Mouse (Mus musculus): ENCODE measurements around the gene Lilra5.
"Not testable (repeated sequence)": the region's sequence is repeated elsewhere in the genome, so short reads cannot be mapped to it uniquely, and the experiment has no call there.

Gene Lilra5

DNA sequence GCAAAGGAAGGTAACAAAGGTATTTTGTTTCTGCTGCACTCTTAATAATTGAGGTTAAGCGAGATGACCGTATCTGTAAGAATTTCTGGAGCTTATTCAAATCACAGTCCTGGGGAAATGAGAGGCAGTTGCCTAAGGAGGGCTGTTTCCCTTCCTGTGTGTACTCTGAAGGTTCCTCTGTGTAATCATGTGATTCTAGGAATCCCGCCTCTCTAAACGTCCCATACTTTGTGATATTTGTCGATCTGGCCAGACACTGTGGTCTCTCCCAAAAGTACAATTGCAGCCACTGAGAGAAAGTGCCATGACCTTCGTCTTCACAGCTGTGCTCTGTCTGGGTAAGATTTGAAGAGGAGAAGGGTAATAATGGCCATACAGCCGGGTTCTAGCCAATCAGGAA, at the start of gene Lilra5:
Gene Lilra5 (plus strand): TSS at position 301 of the 400 bp plus-strand sequence.
- ATAC-seq (ENCODE audit: insufficient number of reproducible peaks, low FRiP score, low TSS enrichment): no peak

DNA sequence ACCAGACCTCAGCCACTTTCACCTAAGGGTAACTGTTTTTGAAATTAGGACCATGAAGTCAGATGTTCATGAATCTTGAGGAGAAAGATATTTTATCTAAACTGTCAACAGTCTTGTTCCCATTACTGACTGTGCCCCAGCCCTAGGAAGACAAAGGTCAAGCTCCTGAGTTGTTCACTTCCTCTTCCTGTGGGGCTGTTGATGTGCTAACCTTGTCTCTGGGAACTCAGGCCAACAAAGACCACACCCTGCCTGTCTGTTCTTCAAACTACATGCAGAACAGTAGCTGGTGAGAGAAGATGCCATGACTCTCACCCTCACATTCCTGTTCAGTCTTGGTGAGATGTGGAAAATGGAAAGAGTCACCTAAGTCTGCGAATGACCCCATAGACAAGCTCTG, 30.4 kb upstream of the Lilra5 start:
- no peak for ATAC-seq (ENCODE audit: insufficient number of reproducible peaks, low FRiP score, low TSS enrichment)

DNA sequence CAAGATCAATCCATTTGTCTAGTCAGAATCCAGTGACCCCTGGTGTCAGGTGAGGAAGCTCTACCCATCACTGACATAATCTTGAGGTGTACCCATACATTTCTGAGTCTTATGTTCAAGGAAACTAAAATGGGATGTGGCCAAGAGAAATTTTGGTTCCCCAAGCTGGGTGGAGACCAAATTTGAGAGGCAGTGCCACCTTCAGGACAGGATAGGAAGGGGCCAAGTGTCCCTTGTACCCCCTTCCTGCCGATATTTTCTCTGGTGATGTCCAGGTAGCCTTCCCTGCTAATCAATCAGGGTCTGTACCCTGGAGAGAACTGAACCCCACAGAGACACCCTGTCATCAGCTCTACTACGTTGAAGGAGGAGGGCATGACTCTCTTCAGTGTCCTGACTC, 28.9 kb upstream of the Lilra5 start:
- no peak for ATAC-seq (ENCODE audit: insufficient number of reproducible peaks, low FRiP score, low TSS enrichment)

DNA sequence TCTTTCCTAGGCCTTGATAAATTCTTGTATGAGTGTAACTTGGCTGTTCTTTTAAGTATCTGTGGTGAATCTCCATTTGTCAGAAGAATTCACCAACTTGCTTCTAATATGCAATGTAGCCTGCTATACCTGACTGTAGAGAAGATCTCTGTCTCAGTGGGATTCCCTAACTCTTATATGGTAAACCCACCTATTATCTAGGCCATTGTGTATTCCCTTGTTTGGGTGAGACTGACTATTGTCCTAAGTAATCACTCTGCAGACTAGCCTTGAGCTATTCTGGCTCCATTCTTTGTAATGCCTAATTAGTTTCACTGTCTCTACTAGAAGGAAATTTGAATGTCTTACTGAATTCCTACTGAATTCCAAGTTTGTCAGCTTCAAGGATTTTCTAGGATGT, 24.1 kb upstream of the Lilra5 start:
- ATAC-seq (ENCODE audit: insufficient number of reproducible peaks, low FRiP score, low TSS enrichment): not testable (repeated sequence)

DNA sequence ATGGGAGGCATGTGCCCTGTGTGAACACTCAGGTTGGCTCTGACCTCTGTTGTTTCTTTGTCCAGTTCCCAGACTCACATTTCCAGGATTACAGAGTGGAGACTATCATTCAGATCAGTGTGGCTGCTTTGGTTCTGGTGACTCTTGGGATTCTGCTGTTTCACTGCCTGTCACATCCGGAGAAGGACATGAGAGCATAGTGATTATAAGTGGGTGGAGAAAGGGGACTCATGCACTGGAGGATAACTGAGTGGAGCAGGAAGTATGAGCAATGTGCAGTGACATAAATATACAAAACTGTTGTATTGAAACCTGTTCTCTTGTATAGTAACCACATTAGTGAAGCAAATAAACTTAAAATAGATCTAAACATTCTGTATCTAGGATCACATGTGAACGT, 22.2 kb upstream of the Lilra5 start:
- no peak for ATAC-seq (ENCODE audit: insufficient number of reproducible peaks, low FRiP score, low TSS enrichment)

DNA sequence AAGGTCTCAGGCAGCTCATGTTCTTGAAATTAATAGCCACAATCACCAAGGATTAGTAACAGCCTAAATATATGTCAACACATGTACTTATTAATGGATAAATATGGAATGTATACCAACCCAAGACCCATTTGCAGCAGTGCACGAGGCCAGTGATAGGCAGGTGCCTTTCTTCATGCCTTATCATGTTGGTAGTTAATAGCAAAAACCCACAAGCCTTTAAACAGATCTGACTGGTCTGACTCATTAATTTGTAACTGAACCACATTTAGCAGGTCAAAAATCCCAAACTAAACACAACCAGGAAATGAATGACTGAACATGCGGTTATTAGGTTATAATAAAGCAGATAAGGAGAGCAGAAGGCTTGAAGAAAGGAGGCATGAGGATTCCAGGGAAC, 21.7 kb upstream of the Lilra5 start:
- no peak for ATAC-seq (ENCODE audit: insufficient number of reproducible peaks, low FRiP score, low TSS enrichment)

DNA sequence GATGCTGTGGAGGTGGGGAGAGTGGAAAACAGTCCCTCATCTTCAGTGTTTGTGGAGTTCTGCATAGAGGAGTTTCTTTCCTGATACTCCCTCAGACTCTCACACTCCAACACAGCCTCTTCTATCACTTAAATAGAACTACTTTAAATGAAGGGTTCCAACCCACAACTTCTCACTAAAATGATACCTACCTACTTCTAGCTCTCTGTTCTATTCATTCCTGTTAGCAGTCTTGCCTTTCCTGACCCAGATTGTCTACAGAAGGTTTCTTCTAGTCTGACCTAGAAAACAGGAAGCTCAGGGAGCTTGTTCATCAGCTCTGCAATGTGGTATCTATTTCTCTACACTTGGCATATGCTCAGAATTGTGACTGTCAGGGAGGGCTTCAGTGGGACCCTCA, 2.0 kb upstream of the Lilra5 start:
- no peak for ATAC-seq (ENCODE audit: insufficient number of reproducible peaks, low FRiP score, low TSS enrichment)

DNA sequence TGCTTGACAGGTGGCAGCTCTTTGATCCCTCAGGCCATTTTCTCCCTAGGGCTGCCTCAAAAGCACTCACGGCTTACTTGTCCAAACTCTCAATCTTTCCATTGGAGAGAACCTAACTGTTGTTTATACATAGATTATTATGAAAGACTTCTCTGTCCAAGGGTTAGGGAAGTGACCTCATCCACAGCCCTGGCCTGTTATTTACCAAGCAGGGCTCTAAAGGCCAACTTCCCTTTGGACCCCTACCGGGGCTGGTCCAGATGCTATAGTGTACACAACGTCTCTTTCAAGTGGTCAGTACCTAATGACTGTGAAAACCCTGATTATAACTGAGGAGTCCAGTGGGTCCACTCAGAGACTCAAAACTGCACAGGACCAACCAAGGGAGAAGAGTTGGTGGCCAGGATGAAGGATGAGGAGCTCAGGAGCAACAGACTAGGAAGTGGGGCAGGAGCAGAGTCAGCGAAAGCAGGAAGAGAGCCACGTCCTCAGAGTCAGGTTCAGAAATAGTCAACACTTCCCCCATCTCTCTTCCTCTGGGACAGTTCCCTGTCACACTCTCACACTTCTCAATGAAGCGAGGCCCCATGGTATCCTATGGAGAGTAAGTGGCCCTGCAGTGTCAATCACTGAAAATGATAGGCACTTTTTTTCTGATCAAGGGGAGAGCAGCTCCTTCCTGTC, 1.6 kb downstream of the Lilra5 start:
- ATAC-seq (ENCODE audit: insufficient number of reproducible peaks, low FRiP score, low TSS enrichment): no peak

DNA sequence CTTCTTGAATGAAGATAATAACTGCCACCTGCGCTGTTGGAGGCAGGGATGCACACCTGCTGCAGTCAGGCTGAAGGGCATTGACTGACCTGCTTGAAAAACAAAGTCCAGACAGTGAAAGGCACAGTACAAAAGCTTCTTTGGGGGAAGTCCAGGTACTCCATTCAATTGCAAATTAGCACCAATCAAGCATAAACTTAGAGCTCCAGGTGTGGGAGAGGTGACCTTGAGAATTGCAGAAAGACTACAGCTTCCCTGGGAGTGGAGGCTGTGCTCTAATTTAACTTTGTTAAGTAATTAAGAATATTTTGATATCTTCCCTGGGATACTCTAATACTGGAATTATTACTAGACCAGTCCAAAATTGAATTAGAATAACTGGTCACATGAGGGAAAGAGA, 13.7 kb downstream of the Lilra5 start:
- not testable (repeated sequence) for ATAC-seq (ENCODE audit: insufficient number of reproducible peaks, low FRiP score, low TSS enrichment)

DNA sequence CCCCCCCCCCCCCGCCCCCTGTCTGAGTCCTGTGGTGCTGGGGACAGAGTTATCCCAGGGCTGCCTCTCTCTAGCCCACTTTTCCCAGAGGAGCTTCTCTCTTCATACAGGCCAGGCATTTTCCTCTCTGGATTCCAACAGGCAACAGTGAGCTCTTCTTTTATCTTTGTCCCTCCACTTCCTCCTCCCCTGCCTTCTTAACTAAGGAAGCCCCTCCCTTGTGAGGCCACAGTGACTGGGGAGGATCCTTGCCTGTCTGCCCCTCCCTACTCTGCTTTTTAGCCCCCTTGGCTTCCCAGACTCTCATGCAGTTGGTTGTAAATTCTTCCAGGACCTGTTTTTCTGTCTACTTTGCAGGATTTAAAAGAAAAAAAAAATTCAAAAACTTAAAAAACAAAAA, 18.5 kb downstream of the Lilra5 start:
- ATAC-seq (ENCODE audit: insufficient number of reproducible peaks, low FRiP score, low TSS enrichment): not testable (repeated sequence)

DNA sequence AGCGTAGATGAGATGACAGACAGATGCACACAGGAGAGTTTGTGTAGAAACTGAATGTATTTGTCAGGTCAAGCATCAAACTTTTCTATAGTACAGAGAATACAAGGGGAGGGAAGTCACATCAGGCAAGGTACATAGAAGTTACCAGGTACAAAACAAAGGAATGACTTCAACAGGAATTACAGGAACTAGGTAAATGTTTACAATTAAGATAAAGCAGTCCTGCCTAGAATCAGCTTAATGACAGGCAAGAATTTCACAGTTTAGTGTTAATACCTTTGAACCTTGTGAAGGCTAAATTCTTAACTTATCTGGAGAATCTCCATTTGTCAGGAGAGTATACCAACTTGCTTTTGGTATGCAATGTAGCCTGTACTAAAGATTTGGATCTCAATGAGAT, 23.0 kb downstream of the Lilra5 start:
- not testable (repeated sequence) for ATAC-seq (ENCODE audit: insufficient number of reproducible peaks, low FRiP score, low TSS enrichment)

DNA sequence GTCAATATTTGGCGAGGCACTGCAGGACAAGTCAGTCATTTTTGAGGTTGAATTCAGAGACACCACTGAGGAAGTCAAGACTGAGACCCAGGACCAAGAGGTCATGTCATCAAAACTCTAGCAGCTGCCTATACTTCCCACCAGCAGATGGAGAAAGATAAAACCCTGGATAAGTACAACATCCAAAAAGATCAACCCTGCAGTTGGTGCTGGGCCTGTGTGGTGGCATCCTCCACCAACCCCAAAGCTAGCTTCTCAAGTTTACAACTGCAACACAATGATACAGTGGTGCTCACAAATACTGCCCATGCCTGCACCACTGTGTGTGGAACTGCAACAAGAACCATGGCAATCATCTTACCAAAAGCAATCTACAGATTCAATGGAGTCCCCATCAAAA, 34.6 kb downstream of the Lilra5 start:
- ATAC-seq (ENCODE audit: insufficient number of reproducible peaks, low FRiP score, low TSS enrichment): not testable (repeated sequence)

DNA sequence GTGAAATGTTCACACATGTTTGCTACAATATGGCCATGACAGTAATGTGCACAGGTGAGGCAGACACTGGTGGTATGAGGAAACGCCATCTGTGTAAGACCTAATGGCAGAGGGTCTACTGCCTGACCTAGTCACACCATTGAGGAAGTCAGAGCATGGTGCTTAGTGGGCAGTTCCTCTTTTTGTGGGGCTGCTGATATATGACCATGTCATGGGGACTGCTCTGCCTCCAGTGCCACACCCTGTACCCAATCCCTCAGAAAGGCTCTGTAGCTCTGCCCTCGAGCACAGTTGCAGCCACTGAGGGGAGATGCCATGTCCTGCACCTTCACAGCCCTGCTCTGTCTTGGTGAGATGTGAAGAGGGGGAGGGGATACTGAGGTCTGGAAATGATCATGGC, 36.3 kb downstream of the Lilra5 start:
- ATAC-seq (ENCODE audit: insufficient number of reproducible peaks, low FRiP score, low TSS enrichment): not testable (repeated sequence)

DNA sequence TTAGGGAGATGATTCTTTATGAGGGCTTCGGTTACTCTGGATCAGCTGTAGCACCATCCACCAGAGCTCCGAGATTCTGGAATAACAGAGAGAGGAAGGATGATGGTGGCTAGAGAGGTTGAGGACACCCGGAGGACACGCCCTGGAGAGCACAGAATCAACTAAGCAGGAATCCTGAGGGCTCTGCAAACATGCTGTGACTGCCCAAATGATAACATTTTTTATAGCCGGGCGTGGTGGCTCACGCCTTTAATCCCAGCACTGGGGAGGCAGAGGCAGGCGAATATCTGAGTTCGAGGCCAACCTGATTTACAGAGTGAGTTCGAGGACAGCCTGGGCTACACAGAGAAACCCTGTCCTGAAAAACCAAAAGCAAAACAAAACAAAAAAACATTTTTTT, 37.9 kb downstream of the Lilra5 start:
- not testable (repeated sequence) for ATAC-seq (ENCODE audit: insufficient number of reproducible peaks, low FRiP score, low TSS enrichment)

DNA sequence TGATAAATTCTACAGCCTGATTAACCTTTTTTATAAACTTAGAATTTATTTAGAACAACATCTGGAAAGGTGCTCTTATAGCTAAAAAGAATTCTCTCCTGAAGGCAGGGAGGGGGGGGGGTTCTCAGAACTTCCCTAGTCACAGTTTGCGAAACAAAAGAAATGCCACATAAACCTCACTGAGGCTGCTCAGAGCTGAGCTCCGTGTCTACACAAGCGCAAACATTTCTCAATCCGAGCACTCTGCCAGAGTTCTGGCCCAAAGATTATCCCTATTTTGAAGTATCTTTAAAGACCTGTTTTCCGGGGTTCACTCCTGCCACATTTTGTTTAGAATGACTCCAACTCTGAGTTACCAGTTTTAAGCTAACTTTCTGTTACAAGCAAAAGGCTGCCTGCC, 55.1 kb downstream of the Lilra5 start:
- ATAC-seq (ENCODE audit: insufficient number of reproducible peaks, low FRiP score, low TSS enrichment): no peak
